Mouse (Mus musculus) brain, embryonic 14.5 days (tissue): ENCODE measurements around the gene Dnmt1.

ENCODE experiments used
- CTCF ChIP-seq: fragments of 200-500 bp; IDR thresholded peaks from 2 replicates; pipeline ENCODE4 v1.5.1; 2012; ENCODE audit warnings: inconsistent platforms, mild to moderate bottlenecking, moderate library complexity, borderline replicate concordance; ENCODE audit not compliant: insufficient read depth, insufficient read length; ENCODE audit errors: extremely low read depth
- POLR2A ChIP-seq: fragments of 200-500 bp; IDR thresholded peaks from 2 replicates; pipeline ENCODE4 v1.6.1; 2012; ENCODE audit warnings: mild to moderate bottlenecking, inconsistent platforms, borderline replicate concordance; ENCODE audit not compliant: poor library complexity, insufficient read depth, insufficient read length, severe bottlenecking; ENCODE audit errors: extremely low read depth

GRCm38 (mm10) chr9:20901466-20902173 is 58.1 kb downstream of the Dnmt1 start:
- TF ChIP-seq CTCF: peak; percentile 54; the same call in 1 of the 2 replicates
- TF ChIP-seq POLR2A: no peak
